Mouse (Mus musculus) stomach, embryonic 15.5 days (tissue): ENCODE data around the gene Tbcel. TPM values are rescaled to one million over a fixed set of nuclear protein-coding genes. Genes with fewer than 3 reads are reported as not detected.

Source experiments
- ATAC-seq: fragments of 200-750 bp; cut with Nextera tagmentation; 2 replicates; pipeline ENCODE4 v1.8.0; 2017; ENCODE audit warnings: low read depth, moderate number of reproducible peaks, moderate TSS enrichment; ENCODE audit not compliant: insufficient read depth, low FRiP score
- H3K27ac ChIP-seq: fragments of 300-500 bp; sonication (generic); 2 replicates; pipeline ENCODE4 v1.5.1; 2015; ENCODE audit warnings: mild to moderate bottlenecking, inconsistent platforms
- H3K27me3 ChIP-seq: fragments of 300-500 bp; sonication (generic); replicated peaks from 2 replicates; pipeline ENCODE4 v1.6.1; 2015; ENCODE audit warnings: inconsistent platforms
- H3K36me3 ChIP-seq: fragments of 300-500 bp; sonication (generic); 2 replicates; pipeline ENCODE4 v1.6.1; 2015; ENCODE audit warnings: inconsistent platforms
- H3K4me1 ChIP-seq: fragments of 300-500 bp; sonication (generic); 2 replicates; pipeline ENCODE4 v1.6.1; 2015; ENCODE audit warnings: inconsistent platforms
- H3K4me2 ChIP-seq: fragments of 300-500 bp; sonication (generic); 2 replicates; pipeline ENCODE4 v1.6.1; 2015; ENCODE audit warnings: mild to moderate bottlenecking, inconsistent platforms
- H3K4me3 ChIP-seq: fragments of 300-500 bp; sonication (generic); replicated peaks from 2 replicates; pipeline ENCODE4 v1.5.1; 2015; ENCODE audit warnings: inconsistent platforms
- H3K9ac ChIP-seq: fragments of 300-500 bp; sonication (generic); 2 replicates; pipeline ENCODE4 v1.6.1; 2015; ENCODE audit warnings: inconsistent platforms
- H3K9me3 ChIP-seq: fragments of 300-500 bp; sonication (generic); 2 replicates; pipeline ENCODE4 v1.6.1; 2016; ENCODE audit warnings: inconsistent platforms
- WGBS: fragments of 180-500 bp; shearing (Covaris S2); methylation state at CpG from one replicate; pipeline ENCODE4 v1.1.7; 2015; 5-methylcytosine and 5-hydroxymethylcytosine counted together
- polyA plus RNA-seq: library from polyadenylated mRNA; unstranded; fragments of >200 nt; fragmentation: Nextera tagmentation; extraction: Ambion mirVana; gene quantifications from 2 replicates; pipeline ENCODE4 v1.2.1, GENCODE M21; 2015

The Tbcel gene
- polyA plus RNA-seq, 1 experiment from 2014 or later: 4.8 TPM

GRCm38 (mm10) chr9:42512312-42512711 is 4.7 kb upstream of the Tbcel start:
- Histone ChIP-seq H3K4me3 (no peak overlapping the region), H3K4me1 (no peaks in the 10 kb centered on the region), H3K36me3 (no peaks in the 10 kb centered on the region), H3K27me3 (no peaks in the 10 kb centered on the region), H3K9me3 (no peaks in the 10 kb centered on the region), H3K27ac (no peak overlapping the region), H3K9ac (no peak overlapping the region), H3K4me2 (no peak overlapping the region)
- WGBS: 71% methylated on average over 4 of the region's 4 CpGs
- no peak for ATAC-seq

- no peaks in the 10 kb centered on the region for H3K9me3 ChIP-seq
- H3K27me3 ChIP-seq: no peaks in the 10 kb centered on the region
- H3K4me1 ChIP-seq: no peaks in the 10 kb centered on the region
- H3K36me3 ChIP-seq: no peaks in the 10 kb centered on the region
- no peak overlapping the region for H3K9ac ChIP-seq
- H3K4me3 ChIP-seq: no peak overlapping the region
- 63% methylated on average over 7 of the region's 7 CpGs for WGBS
- H3K27ac ChIP-seq: no peak overlapping the region
- ATAC-seq: no peak
- no peak overlapping the region for H3K4me2 ChIP-seq
Measured at GRCm38 (mm10) chr9:42508235-42508634, 626 bp upstream of the Tbcel start.

GRCm38 (mm10) chr9:42507022-42507421 is 587 bp downstream of the Tbcel start:
- no peak overlapping the region for H3K27ac ChIP-seq
- H3K4me1 ChIP-seq: no peaks in the 10 kb centered on the region
- H3K4me2 ChIP-seq: no peak overlapping the region
- whole genome bisulfite sequencing: 30% methylated on average over 1 of the region's 1 CpGs
- H3K4me3 ChIP-seq: no peak overlapping the region
- ATAC-seq: no peak
- no peaks in the 10 kb centered on the region for H3K27me3 ChIP-seq
- H3K9me3 ChIP-seq: no peaks in the 10 kb centered on the region
- no peak overlapping the region for H3K9ac ChIP-seq
- H3K36me3 ChIP-seq: no peaks in the 10 kb centered on the region

- Histone ChIP-seq H3K4me3 (no peak overlapping the region), H3K9ac (no peak overlapping the region), H3K27ac (no peak overlapping the region), H3K36me3 (no peaks in the 10 kb centered on the region), H3K27me3 (no peaks in the 10 kb centered on the region), H3K4me2 (no peak overlapping the region), H3K4me1 (no peaks in the 10 kb centered on the region), H3K9me3 (no peaks in the 10 kb centered on the region)
- ATAC-seq: no peak
- 86% methylated on average over 3 of the region's 3 CpGs for WGBS
Measured at GRCm38 (mm10) chr9:42504971-42505510, 2.6 kb downstream of the Tbcel start.

GRCm38 (mm10) chr9:42504559-42504958 is 3.0 kb downstream of the Tbcel start:
- no peaks in the 10 kb centered on the region for H3K4me1 ChIP-seq
- no peak overlapping the region for H3K27ac ChIP-seq
- H3K4me2 ChIP-seq: no peak overlapping the region
- no peaks in the 10 kb centered on the region for H3K9me3 ChIP-seq
- no peak for ATAC-seq
- no peak overlapping the region for H3K9ac ChIP-seq
- no peaks in the 10 kb centered on the region for H3K27me3 ChIP-seq
- H3K4me3 ChIP-seq: no peak overlapping the region
- WGBS: 41% methylated on average over 11 of the region's 11 CpGs
- H3K36me3 ChIP-seq: no peaks in the 10 kb centered on the region

GRCm38 (mm10) chr9:42503709-42504108 is 3.9 kb downstream of the Tbcel start:
- Histone ChIP-seq H3K27ac (no peak overlapping the region), H3K4me2 (no peak overlapping the region), H3K9ac (no peak overlapping the region), H3K36me3 (no peaks in the 10 kb centered on the region), H3K27me3 (no peaks in the 10 kb centered on the region), H3K9me3 (no peaks in the 10 kb centered on the region), H3K4me1 (no peaks in the 10 kb centered on the region), H3K4me3 (no peak overlapping the region)
- 72% methylated on average over 4 of the region's 4 CpGs for whole genome bisulfite sequencing
- no peak for ATAC-seq

- H3K9me3 ChIP-seq: no peaks in the 10 kb centered on the region
- no peak overlapping the region for H3K4me3 ChIP-seq
- no peak overlapping the region for H3K27ac ChIP-seq
- no peaks in the 10 kb centered on the region for H3K36me3 ChIP-seq
- H3K27me3 ChIP-seq: no peaks in the 10 kb centered on the region
- 60% methylated on average over 2 of the region's 2 CpGs for WGBS
- no peak overlapping the region for H3K9ac ChIP-seq
- ATAC-seq: no peak
- no peaks in the 10 kb centered on the region for H3K4me1 ChIP-seq
- H3K4me2 ChIP-seq: no peak overlapping the region
Measured at GRCm38 (mm10) chr9:42496296-42496695, 11.3 kb downstream of the Tbcel start.

- Histone ChIP-seq H3K27ac (no peak overlapping the region), H3K4me3 (no peak overlapping the region), H3K4me2 (no peak overlapping the region), H3K4me1 (no peaks in the 10 kb centered on the region), H3K9me3 (no peaks in the 10 kb centered on the region), H3K36me3 (no peaks in the 10 kb centered on the region), H3K9ac (no peak overlapping the region), H3K27me3 (no peaks in the 10 kb centered on the region)
- ATAC-seq: no peak
- WGBS: 87% methylated on average over 9 of the region's 9 CpGs
Measured at GRCm38 (mm10) chr9:42491780-42492179, 15.8 kb downstream of the Tbcel start.

GRCm38 (mm10) chr9:42490589-42491382 is 16.8 kb downstream of the Tbcel start:
- Histone ChIP-seq H3K36me3 (no peaks in the 10 kb centered on the region), H3K9me3 (no peaks in the 10 kb centered on the region), H3K4me3 (no peak overlapping the region), H3K27me3 (no peaks in the 10 kb centered on the region), H3K4me2 (no peak overlapping the region), H3K4me1 (no peaks in the 10 kb centered on the region), H3K9ac (no peak overlapping the region), H3K27ac (no peak overlapping the region)
- WGBS: 67% methylated on average over 16 of the region's 16 CpGs
- ATAC-seq: no peak

- Histone ChIP-seq H3K4me2 (no peak overlapping the region), H3K27me3 (no peaks in the 10 kb centered on the region), H3K27ac (no peak overlapping the region), H3K9ac (no peak overlapping the region), H3K9me3 (no peaks in the 10 kb centered on the region), H3K4me1 (no peaks in the 10 kb centered on the region), H3K36me3 (no peaks in the 10 kb centered on the region), H3K4me3 (no peak overlapping the region)
- WGBS: 96% methylated on average over 1 of the region's 1 CpGs
- ATAC-seq: no peak
Measured at GRCm38 (mm10) chr9:42488071-42488470, 19.5 kb downstream of the Tbcel start.

- no peak overlapping the region for H3K4me3 ChIP-seq
- 41% methylated on average over 4 of the region's 4 CpGs for WGBS
- no peaks in the 10 kb centered on the region for H3K27me3 ChIP-seq
- H3K27ac ChIP-seq: no peak overlapping the region
- H3K4me2 ChIP-seq: no peak overlapping the region
- no peak for ATAC-seq
- no peak overlapping the region for H3K9ac ChIP-seq
- no peaks in the 10 kb centered on the region for H3K9me3 ChIP-seq
- no peaks in the 10 kb centered on the region for H3K4me1 ChIP-seq
- H3K36me3 ChIP-seq: no peaks in the 10 kb centered on the region
Measured at GRCm38 (mm10) chr9:42486913-42487312, 20.7 kb downstream of the Tbcel start.

GRCm38 (mm10) chr9:42484667-42485066 is 22.9 kb downstream of the Tbcel start:
- no peak for ATAC-seq
- H3K4me2 ChIP-seq: no peak overlapping the region
- H3K9ac ChIP-seq: no peak overlapping the region
- no peak overlapping the region for H3K27ac ChIP-seq
- no peaks in the 10 kb centered on the region for H3K27me3 ChIP-seq
- H3K4me1 ChIP-seq: no peaks in the 10 kb centered on the region
- no peaks in the 10 kb centered on the region for H3K9me3 ChIP-seq
- no peak overlapping the region for H3K4me3 ChIP-seq
- H3K36me3 ChIP-seq: no peaks in the 10 kb centered on the region
- WGBS: 80% methylated on average over 1 of the region's 1 CpGs
